9 mouse cellular contexts compared by ENCODE assay signal in the genomic region with DNA sequence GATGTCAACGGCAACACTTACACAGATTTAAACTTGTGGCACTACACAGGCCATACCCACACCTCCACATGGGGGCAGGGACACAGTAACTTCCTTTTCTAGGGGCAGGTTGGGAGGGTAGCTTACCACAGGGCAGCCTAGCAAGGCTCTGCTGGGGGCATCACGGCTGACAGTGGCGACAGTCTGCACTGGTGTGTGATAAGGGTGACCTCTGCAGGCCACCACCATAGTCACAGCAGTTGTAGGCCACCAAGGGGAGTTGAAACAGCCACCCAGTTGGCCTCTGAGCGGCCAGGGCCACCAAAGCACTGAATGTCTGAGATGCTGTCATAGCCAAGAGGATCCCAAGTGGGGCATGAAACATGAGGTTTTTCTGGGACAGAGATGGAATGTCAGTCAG. TPM values are rescaled to one million over a fixed set of nuclear protein-coding genes. Genes with fewer than 3 reads are reported as not detected.
DNase-seq lines count a peak whose midpoint lies in the region; ATAC-seq and TF ChIP-seq lines count a peak whose summit lies in the region.
"Had no signal": no experiment of that assay in that cellular context is flagged by ENCODE, and none has a peak within 500 bp of the region (broad histone marks: within the 10 kb centered on the region; RNA-seq: fewer than 3 reads in every experiment).

No protein-coding gene starts in this region.

- in situ Hi-C loops in Patski (cut with MboI; ENCODE audit: low pct_unique_long_range_greater_than_20kb) = loop anchor here (10.0 kb wide), 1 partner anchor 251 kb away; a partner anchor contains a TSS

- no peaks in the 10 kb centered on the region for H3K9me3 ChIP-seq in hindbrain, embryonic 15.5 days

- H3K4me2 ChIP-seq in hindbrain, embryonic 15.5 days = no peak overlapping the region

- POLR2A ChIA-PET in Patski (lab: Charles Lee) = interaction anchor here (0.6 kb wide), 2 partner anchors 147 to 164 kb away, joined by 4 to 5 read pairs; no protein-coding TSS in a partner anchor

- no peaks in the 10 kb centered on the region for H3K36me3 ChIP-seq in hindbrain, embryonic 15.5 days
- H3K36me3 ChIP-seq in small intestine, adult 2 months (ENCODE audit: control insufficient read depth, insufficient read depth, low read length) = no peaks in the 10 kb centered on the region

- H3K4me1 ChIP-seq in hindbrain, embryonic 15.5 days (replicated peaks) = 0 out of 2 replicates have a peak, but pooled peaks cover 3% of the 10 kb centered on the region
- no peaks in the 10 kb centered on the region for H3K4me1 ChIP-seq in small intestine, adult 2 months (ENCODE audit: control insufficient read depth, insufficient read depth, insufficient read length, low read length)

- no peak overlapping the region for H3K27ac ChIP-seq in hindbrain, embryonic 15.5 days (replicated peaks)
- no peak overlapping the region for H3K27ac ChIP-seq in small intestine, adult 2 months (ENCODE audit: insufficient read depth, low read depth, low read length)

- no peak overlapping the region for H3K4me3 ChIP-seq in hindbrain, embryonic 15.5 days
- no peak overlapping the region for H3K4me3 ChIP-seq in small intestine, adult 2 months (ENCODE audit: low read depth, low read length)

- H3K9ac ChIP-seq in hindbrain, embryonic 15.5 days = no peak overlapping the region

- peak; percentile 39 to 43 for DNase-seq in left cerebral cortex, postnatal 14 days (ENCODE audit: low spot score in 2 of 2)
- no peak for DNase-seq in left cerebral cortex, adult 11 months (ENCODE audit: low spot score)
- no peak for DNase-seq in Patski (ENCODE audit: low read depth, low spot score)
- DNase-seq in embryo, embryonic 10.5 days (ENCODE audit: low spot score) = peak; percentile 75
- peak; percentile 70 for DNase-seq in lung, postnatal 14 days

- no peak for TF ChIP-seq POLR2A in small intestine, adult 2 months (IDR thresholded peaks at IDR 0.05; ENCODE audit: low read depth, low read length)

- ATAC-seq in Patski = peak; percentile 14
- ATAC-seq in hindbrain, embryonic 15.5 days (ENCODE audit: low FRiP score, low read depth) = peak; percentile 39; the same call in 1 of the 2 replicates
- ATAC-seq in erythroid progenitor cell, adult 5-6 weeks (replicated peaks; ENCODE audit: low FRiP score, poor library complexity, severe bottlenecking) = no peak

- intact Hi-C loops in left cerebral cortex, postnatal 14 days (cut with DNase I) = loop anchor here (10.0 kb wide), 1 partner anchor 241 kb away; no protein-coding TSS in a partner anchor

- WGBS in hindbrain, embryonic 15.5 days = 15% methylated on average over 4 of the region's 4 CpGs
- WGBS in small intestine, adult 2 months = 17% methylated on average over 4 of the region's 4 CpGs

- CTCF ChIA-PET in Patski (lab: Charles Lee) = interaction anchor here (1.2 kb wide), 1 partner anchor 268 kb away, joined by 3 read pairs; no protein-coding TSS in a partner anchor

- peak; percentile 82 for TF ChIP-seq CTCF in Patski (IDR thresholded peaks at IDR 0.05)
- TF ChIP-seq CTCF in small intestine, adult 2 months (IDR thresholded peaks at IDR 0.05; ENCODE audit: extremely low read depth, insufficient read length, insufficient replicate concordance, low read depth, low read length) = peak; percentile 67; the same call in 1 of the 2 replicates

- H3K27me3 ChIP-seq in Patski = peaks cover 4% of the 10 kb centered on the region
- no peaks in the 10 kb centered on the region for H3K27me3 ChIP-seq in hindbrain, embryonic 15.5 days
- no peaks in the 10 kb centered on the region for H3K27me3 ChIP-seq in small intestine, adult 2 months (ENCODE audit: control insufficient read depth, insufficient read depth, low read length)

RNA-seq across cellular contexts. Expression of a gene that starts 13.6 kb away (rescaled TPM):
- total RNA-seq in left cerebral cortex, postnatal 14 days (2021) = 10 to 100 TPM; 68.5 to 78.9 TPM
- 9.4 TPM for polyA plus RNA-seq in Patski (2021)
- polyA plus RNA-seq in hindbrain, embryonic 15.5 days (2015; fragmentation: Nextera tagmentation; extraction: Ambion mirVana) = 70.7 and 75.3 TPM in 2 replicates
- polyA plus RNA-seq in small intestine, adult 2 months (2012; rRNA removed) = 61.1 and 96.8 TPM in 2 replicates
- 3.8 and 7.2 TPM in 2 replicates for total RNA-seq in erythroid progenitor cell, adult 5-6 weeks (2015; ENCODE audit: low replicate concordance)
- total RNA-seq in erythroid progenitor cell, adult 5-6 weeks (2017; ENCODE audit: low replicate concordance) = 0.77 and 7.2 TPM in 2 replicates

RNA-seq across cellular contexts. Expression of a gene that starts 20.2 kb away (rescaled TPM):
- total RNA-seq in left cerebral cortex, postnatal 14 days (2021) = not detected
- polyA plus RNA-seq in Patski (2021) = not detected
- polyA plus RNA-seq in hindbrain, embryonic 15.5 days (2015; fragmentation: Nextera tagmentation; extraction: Ambion mirVana) = not detected in 2 replicates
- polyA plus RNA-seq in small intestine, adult 2 months (2012; rRNA removed) = not detected in 2 replicates
- total RNA-seq in erythroid progenitor cell, adult 5-6 weeks (2015; ENCODE audit: low replicate concordance) = not detected in 2 replicates
- total RNA-seq in erythroid progenitor cell, adult 5-6 weeks (2017; ENCODE audit: low replicate concordance) = 1.9 TPM in 1 of 2 replicates, not detected in the other
- polyA plus RNA-seq: frontal cortex, adult 2 months had no signal

RNA-seq across cellular contexts. Expression of a gene that starts 38.0 kb away (rescaled TPM):
- total RNA-seq in left cerebral cortex, postnatal 14 days (2021) = 1 to 10 TPM in 1 of 2 experiments, under 1 TPM in 1; 0.72 to 1.3 TPM
- polyA plus RNA-seq in Patski (2021) = 41.6 TPM
- 6.1 and 6.6 TPM in 2 replicates for polyA plus RNA-seq in hindbrain, embryonic 15.5 days (2015; fragmentation: Nextera tagmentation; extraction: Ambion mirVana)
- polyA plus RNA-seq in small intestine, adult 2 months (2012; rRNA removed) = 288 and 515 TPM in 2 replicates
- 12.2 and 12.6 TPM in 2 replicates for total RNA-seq in erythroid progenitor cell, adult 5-6 weeks (2015; ENCODE audit: low replicate concordance)
- 6.2 and 12.0 TPM in 2 replicates for total RNA-seq in erythroid progenitor cell, adult 5-6 weeks (2017; ENCODE audit: low replicate concordance)

RNA-seq across cellular contexts. Expression of a gene that starts 49.8 kb away (rescaled TPM):
- 10 to 100 TPM; 23.6 to 27.5 TPM for total RNA-seq in left cerebral cortex, postnatal 14 days (2021)
- polyA plus RNA-seq in Patski (2021) = 7.6 TPM
- polyA plus RNA-seq in hindbrain, embryonic 15.5 days (2015; fragmentation: Nextera tagmentation; extraction: Ambion mirVana) = 16.3 and 18.2 TPM in 2 replicates
- 19.6 and 21.6 TPM in 2 replicates for polyA plus RNA-seq in small intestine, adult 2 months (2012; rRNA removed)
- 5.4 and 9.0 TPM in 2 replicates for total RNA-seq in erythroid progenitor cell, adult 5-6 weeks (2015; ENCODE audit: low replicate concordance)
- total RNA-seq in erythroid progenitor cell, adult 5-6 weeks (2017; ENCODE audit: low replicate concordance) = 1.5 and 6.0 TPM in 2 replicates

Comparison
In these comparisons a context has a peak if more than half of its experiments do, and no peak if none do; other contexts are left out.
1. DNase-seq: peak in left cerebral cortex, postnatal 14 days (2 of 2), embryo, embryonic 10.5 days (single experiment) and lung, postnatal 14 days (single experiment); none in left cerebral cortex, adult 11 months (single experiment) and Patski (single experiment).